Comparison of ENCODE assay signal across 20 mouse cellular contexts in genomic region chr9:33168159-33168558, GRCm38 (mm10).
DNase-seq lines count a peak whose midpoint lies in the region; ATAC-seq lines count a peak whose summit lies in the region.
"Had no signal": no experiment of that assay in that cellular context is flagged by ENCODE, and none has a peak within 500 bp of the region (broad histone marks: within the 10 kb centered on the region; RNA-seq: fewer than 3 reads in every experiment).

No protein-coding gene starts in this region.

- H3K4me3 ChIP-seq in midbrain, embryonic 14.5 days (replicated peaks; ENCODE audit: low read depth, low read length): no peak overlapping the region
- H3K4me3 ChIP-seq in midbrain, embryonic 15.5 days: no peak overlapping the region
- H3K4me3 ChIP-seq: embryonic facial prominence, embryonic 10.5 days; heart, embryonic 13.5 days; kidney, embryonic 15.5 days had no signal

- DNase-seq in layer of hippocampus, adult 9-11 months: peak; percentile 3
- DNase-seq in layer of hippocampus, adult 9-10 months (ENCODE audit: low spot score): no peak
- peak; percentile 9 for DNase-seq in midbrain, embryonic 14.5 days
- peak; percentile 34 for DNase-seq in brain, adult 2 months (ENCODE audit: low read depth, low spot score)
- DNase-seq in gonadal fat pad, adult 2 months (ENCODE audit: low read depth): peak; percentile 94
- DNase-seq in cerebellum, postnatal 4 days (ENCODE audit: low spot score in 2 of 2): no peak
- DNase-seq: adrenal gland, postnatal 14 days; cerebellum, adult 11 months; cerebellum, adult 9-11 months; gastrocnemius, postnatal 10 days; heart, postnatal 14 days; kidney, postnatal 36 days; lung, postnatal 10 days; right cerebral cortex, postnatal 14 days had no signal

- H3K4me2 ChIP-seq in midbrain, embryonic 14.5 days (ENCODE audit: low read length): no peak overlapping the region
- H3K4me2 ChIP-seq in midbrain, embryonic 15.5 days: no peak overlapping the region
- H3K4me2 ChIP-seq: heart, embryonic 13.5 days; kidney, embryonic 15.5 days had no signal

- H3K27ac ChIP-seq in midbrain, embryonic 14.5 days (replicated peaks; ENCODE audit: low read depth, low read length): no peak overlapping the region
- H3K27ac ChIP-seq in midbrain, embryonic 15.5 days: no peak overlapping the region
- H3K27ac ChIP-seq: embryonic facial prominence, embryonic 10.5 days; heart, embryonic 13.5 days; hindbrain, postnatal 0 days; kidney, embryonic 15.5 days had no signal

- no peaks in the 10 kb centered on the region for H3K4me1 ChIP-seq in midbrain, embryonic 14.5 days (ENCODE audit: control insufficient read depth, insufficient read depth, low read length)
- no peaks in the 10 kb centered on the region for H3K4me1 ChIP-seq in midbrain, embryonic 15.5 days
- H3K4me1 ChIP-seq: heart, embryonic 13.5 days; kidney, embryonic 15.5 days had no signal

- WGBS in midbrain, embryonic 14.5 days: 70% methylated on average over 6 of the region's 6 CpGs
- WGBS in midbrain, embryonic 15.5 days: 62% methylated on average over 6 of the region's 6 CpGs

- no peaks in the 10 kb centered on the region for H3K36me3 ChIP-seq in midbrain, embryonic 14.5 days (ENCODE audit: control insufficient read depth, insufficient read depth, low read length)
- H3K36me3 ChIP-seq in midbrain, embryonic 15.5 days (replicated peaks): no peaks in the 10 kb centered on the region
- H3K36me3 ChIP-seq: embryonic facial prominence, embryonic 10.5 days; heart, embryonic 13.5 days; kidney, embryonic 15.5 days had no signal

- H3K9me3 ChIP-seq in midbrain, embryonic 14.5 days (ENCODE audit: control insufficient read depth, low read length): no peaks in the 10 kb centered on the region
- no peaks in the 10 kb centered on the region for H3K9me3 ChIP-seq in midbrain, embryonic 15.5 days
- H3K9me3 ChIP-seq: embryonic facial prominence, embryonic 10.5 days; heart, embryonic 13.5 days; kidney, embryonic 15.5 days had no signal

- no peak for ATAC-seq in midbrain, embryonic 14.5 days (ENCODE audit: low FRiP score, low TSS enrichment)
- ATAC-seq in midbrain, embryonic 15.5 days (replicated peaks): no peak
- ATAC-seq: hindbrain, postnatal 0 days; intestine, postnatal 0 days had no signal

- no peaks in the 10 kb centered on the region for H3K27me3 ChIP-seq in midbrain, embryonic 14.5 days (ENCODE audit: control insufficient read depth, insufficient read depth, low read length)
- no peaks in the 10 kb centered on the region for H3K27me3 ChIP-seq in midbrain, embryonic 15.5 days (replicated peaks)
- H3K27me3 ChIP-seq: heart, embryonic 13.5 days; kidney, embryonic 15.5 days had no signal

- H3K9ac ChIP-seq in midbrain, embryonic 14.5 days (replicated peaks; ENCODE audit: low read length): no peak overlapping the region
- no peak overlapping the region for H3K9ac ChIP-seq in midbrain, embryonic 15.5 days
- H3K9ac ChIP-seq: heart, embryonic 13.5 days; kidney, embryonic 15.5 days had no signal

Comparison
In these comparisons a context has a peak if more than half of its experiments do, and no peak if none do; other contexts are left out.
1. DNase-seq: peak in layer of hippocampus, adult 9-11 months (single experiment), midbrain, embryonic 14.5 days (single experiment), brain, adult 2 months (single experiment) and gonadal fat pad, adult 2 months (single experiment); none in layer of hippocampus, adult 9-10 months (single experiment) and cerebellum, postnatal 4 days (0 of 2).